Mouse (Mus musculus): ENCODE data around the gene Exoc3l4.

DNA sequence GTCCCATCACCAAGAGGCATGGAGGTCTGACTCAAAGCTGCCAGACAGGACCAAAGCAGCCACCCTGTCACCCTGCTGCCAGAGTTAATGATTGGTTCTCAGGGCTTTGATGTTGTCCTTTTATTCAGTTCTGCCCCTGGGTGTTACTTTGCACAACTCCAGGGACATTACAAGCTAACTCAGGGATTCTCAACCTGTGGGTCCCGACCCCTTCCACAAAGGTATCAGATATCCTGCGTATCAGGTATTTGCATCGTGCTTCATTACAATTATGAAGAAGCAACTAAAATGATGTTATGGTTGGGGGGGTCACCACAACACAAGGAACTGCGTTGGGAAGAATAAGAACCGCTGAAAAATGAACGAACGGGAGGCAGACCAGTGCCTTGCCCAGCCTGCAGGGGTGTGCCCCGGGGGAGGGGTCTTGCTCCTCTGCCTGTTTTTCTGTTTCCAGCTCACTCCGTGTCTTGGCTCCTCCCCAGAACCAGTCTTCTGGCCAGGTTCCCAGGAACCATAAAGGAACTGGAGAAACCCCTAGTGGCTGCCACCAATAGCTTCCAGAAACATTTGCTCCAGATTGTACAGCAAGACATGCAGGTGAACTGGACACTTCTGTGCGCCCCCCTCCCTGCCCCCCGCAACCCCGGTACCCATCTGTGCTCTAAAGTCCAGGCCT lies 10.8 kb downstream of the Exoc3l4 start:
- TF ChIP-seq CTCF (IDR thresholded peaks at IDR 0.05; ENCODE audit: borderline replicate concordance, insufficient read depth, low read depth, low read length) (no peak), POLR2A (IDR thresholded peaks at IDR 0.05; ENCODE audit: borderline replicate concordance, insufficient read depth, low read length) (no peak)

Data from cerebellum, adult 2 months (tissue).